Mouse (Mus musculus) MEL (cell line): ENCODE results near the gene Trim3.

Experiments
- CHD2 ChIP-seq: IDR thresholded peaks from 2 replicates; pipeline ENCODE4 v1.6.1; 2011; ENCODE audit warnings: low read length, improper control_type of control experiment
- POLR2AphosphoS2 ChIP-seq: IDR thresholded peaks from 2 replicates; pipeline ENCODE4 v1.6.1; 2011; ENCODE audit warnings: low read length, improper control_type of control experiment

GRCm38 (mm10) chr7:105635726-105636125, 2.4 kb upstream of the Trim3 start:
- TF ChIP-seq POLR2AphosphoS2 (no peak), CHD2 (no peak)
